Mouse (Mus musculus) forebrain, embryonic 16.5 days (tissue): ENCODE results near the gene Fam118a. TPM values are rescaled to one million over a fixed set of nuclear protein-coding genes. Genes with fewer than 3 reads are reported as not detected.

Experiments
- polyA plus RNA-seq: library from polyadenylated mRNA; unstranded; fragments of >200 nt; fragmentation: Nextera tagmentation; extraction: Ambion mirVana; gene quantifications from 2 replicates; pipeline ENCODE4 v1.2.1, GENCODE M21; 2015

Fam118a gene
- polyA plus RNA-seq, 1 experiment from 2014 or later = 35.3 TPM

Other genes starting within 250 kb of the Fam118a start
- 9.7 and 10.2 TPM in 2 replicates for gene Phf21b, start 172.9 kb upstream of the Fam118a start, polyA plus RNA-seq
- gene Gm29666, start 108.9 kb upstream of the Fam118a start, polyA plus RNA-seq = 0.48 and 1.1 TPM in 2 replicates
- 30.1 and 34.3 TPM in 2 replicates for gene Nup50, start 105.5 kb upstream of the Fam118a start, polyA plus RNA-seq
- gene 5031439G07Rik, start 40.4 kb upstream of the Fam118a start, polyA plus RNA-seq = 24.2 and 24.8 TPM in 2 replicates
- gene Upk3a, start 11.8 kb upstream of the Fam118a start, polyA plus RNA-seq = 0.83 and 1.1 TPM in 2 replicates
- gene Smc1b, start 103.0 kb downstream of the Fam118a start, polyA plus RNA-seq = 0.32 and 0.54 TPM in 2 replicates
- 0.29 TPM in 1 of 2 replicates, not detected in the other for gene Ribc2, start 103.1 kb downstream of the Fam118a start, polyA plus RNA-seq
- gene Fbln1, start 177.0 kb downstream of the Fam118a start, polyA plus RNA-seq = 50.9 and 55.5 TPM in 2 replicates